Mouse (Mus musculus) spleen, adult 2 months (tissue): ENCODE measurements around the gene Abr.

Source experiments
- CTCF ChIP-seq: fragments of 200-500 bp; IDR thresholded peaks from 2 replicates; pipeline ENCODE4 v1.5.1; 2011; ENCODE audit warnings: mild to moderate bottlenecking, inconsistent platforms; ENCODE audit not compliant: insufficient read depth, insufficient read length, insufficient replicate concordance; ENCODE audit errors: extremely low read depth
- POLR2A ChIP-seq: fragments of 200-500 bp; IDR thresholded peaks from 2 replicates; pipeline ENCODE4 v1.6.1; 2011; ENCODE audit warnings: low read depth, low read length, inconsistent platforms

DNA sequence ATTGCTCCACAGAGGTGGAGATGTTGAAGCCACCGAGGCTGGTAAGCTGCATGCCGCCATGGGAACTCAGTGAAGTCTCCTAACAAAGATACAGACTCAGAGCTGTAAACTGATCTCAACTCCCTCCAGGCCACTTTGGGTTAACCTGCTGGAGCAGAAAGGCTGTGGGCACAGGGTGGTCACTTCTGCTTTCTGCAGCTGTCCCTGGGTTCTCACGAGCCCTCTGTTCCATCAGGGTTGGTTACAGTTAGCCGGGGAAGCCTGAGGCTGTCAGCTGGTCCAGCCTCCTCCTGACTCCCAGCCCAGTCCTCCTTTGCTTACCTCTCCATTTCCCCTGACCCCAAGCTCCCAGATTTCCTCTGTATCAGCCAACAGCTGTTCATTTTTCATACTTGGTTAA lies 45.7 kb upstream of the Abr start:
- TF ChIP-seq CTCF (no peak), POLR2A (no peak)
